Mouse (Mus musculus) CH12.LX (cell line): Measurements from ENCODE around the gene Slc39a7. TPM values are rescaled to one million over a fixed set of nuclear protein-coding genes. Genes with fewer than 3 reads are reported as not detected.

Experiments used
- DNase-seq: peaks from one replicate; pipeline ENCODE4 v3.0.0-alpha.2; 2013; ENCODE audit errors: extremely low read depth
- H3K27ac ChIP-seq: 2 replicates; pipeline ENCODE4 v1.5.1; 2012; ENCODE audit warnings: low read depth, mild to moderate bottlenecking, control low read depth, moderate library complexity; ENCODE audit not compliant: insufficient read depth
- H3K27me3 ChIP-seq: replicated peaks from 2 replicates; pipeline ENCODE3; 2012; ENCODE audit warnings: inconsistent platforms
- H3K36me3 ChIP-seq, 2 experiments: replicated peaks in 1 of 2; 2 replicates each; pipeline versions ENCODE3 to v1.6.1; 2012; ENCODE audit warnings: inconsistent platforms in 1 of 2, low read length in 1 of 2, mild to moderate bottlenecking in 1 of 2, mixed read lengths in 1 of 2, moderate library complexity in 1 of 2; ENCODE audit not compliant: control insufficient read depth in 1 of 2, insufficient read depth in 1 of 2
- H3K4me1 ChIP-seq, 2 experiments: 2 replicates each; pipeline ENCODE4 v1.6.1; 2012; ENCODE audit warnings: inconsistent platforms in 1 of 2, moderate library complexity in 1 of 2; ENCODE audit not compliant: insufficient read depth in 2 of 2, control insufficient read depth in 1 of 2
- H3K4me2 ChIP-seq: 2 replicates; pipeline ENCODE4 v1.6.1; 2012; ENCODE audit warnings: low read depth, mild to moderate bottlenecking, control low read depth; ENCODE audit not compliant: poor library complexity, insufficient read depth, severe bottlenecking
- H3K4me3 ChIP-seq, 3 experiments: fragments of 150-350 bp in 1 of 3; sonication (generic) in 1 of 3; replicated peaks in 1 of 3; 2 replicates each; pipeline versions ENCODE3 to v1.5.1; 2011 to 2012; ENCODE audit warnings: low read depth in 2 of 3, low read length in 2 of 3, mild to moderate bottlenecking in 2 of 3, moderate library complexity in 2 of 3, control low read depth in 1 of 3, improper control_type of control experiment in 1 of 3, inconsistent platforms in 1 of 3, mixed read lengths in 1 of 3; ENCODE audit not compliant: poor library complexity in 1 of 3
- H3K79me2 ChIP-seq: replicated peaks from 2 replicates; pipeline ENCODE4 v1.6.1; 2012; ENCODE audit warnings: mild to moderate bottlenecking, moderate library complexity; ENCODE audit not compliant: control insufficient read depth, poor library complexity, insufficient read depth, severe bottlenecking; ENCODE audit errors: extremely low read depth
- H3K9ac ChIP-seq: 2 replicates; pipeline ENCODE4 v1.6.1; 2012; ENCODE audit warnings: low read depth, mild to moderate bottlenecking, control low read depth, moderate library complexity; ENCODE audit not compliant: insufficient read depth
- H3K9me3 ChIP-seq: replicated peaks from 2 replicates; pipeline ENCODE3; 2012; ENCODE audit warnings: low read length, inconsistent platforms, mixed read lengths
- BHLHE40 ChIP-seq: IDR thresholded peaks from 2 replicates; pipeline ENCODE4 v1.6.1; 2011; ENCODE audit warnings: mild to moderate bottlenecking, low read depth, low read length, improper control_type of control experiment
- CHD1 ChIP-seq: IDR thresholded peaks from 2 replicates; pipeline ENCODE4 v1.6.1; 2012; ENCODE audit warnings: low read depth, low read length, improper control_type of control experiment, inconsistent platforms
- CHD2 ChIP-seq: IDR thresholded peaks from 2 replicates; pipeline ENCODE4 v1.6.1; 2011; ENCODE audit warnings: low read length, improper control_type of control experiment
- CTCF ChIP-seq, 2 experiments: IDR thresholded peaks in 1 of 2; conservative IDR thresholded peaks in 1 of 2; 2 replicates each; pipeline ENCODE4 v1.5.1; 2011 to 2012; ENCODE audit warnings: low read depth in 2 of 2, low read length in 2 of 2, improper control_type of control experiment in 1 of 2, inconsistent platforms in 1 of 2, mild to moderate bottlenecking in 1 of 2, moderate library complexity in 1 of 2
- E2F4 ChIP-seq: IDR thresholded peaks from 2 replicates; pipeline ENCODE4 v1.6.1; 2011; ENCODE audit warnings: low read depth, low read length, improper control_type of control experiment; ENCODE audit not compliant: insufficient replicate concordance
- ELF1 ChIP-seq: IDR thresholded peaks from 2 replicates; pipeline ENCODE4 v1.6.1; 2014; ENCODE audit warnings: low read depth, mild to moderate bottlenecking, inconsistent platforms, low read length, improper control_type of control experiment
- EP300 ChIP-seq: IDR thresholded peaks from 2 replicates; pipeline ENCODE4 v1.6.1; 2011; ENCODE audit warnings: low read length, improper control_type of control experiment
- ETS1 ChIP-seq: conservative IDR thresholded peaks from 2 replicates; pipeline ENCODE4 v1.6.1; 2012; ENCODE audit warnings: low read depth, mild to moderate bottlenecking, inconsistent platforms, low read length, improper control_type of control experiment, moderate library complexity
- GABPA ChIP-seq: IDR thresholded peaks from 2 replicates; pipeline ENCODE4 v1.6.1; 2012; ENCODE audit warnings: low read depth, low read length, improper control_type of control experiment, inconsistent platforms; ENCODE audit not compliant: insufficient replicate concordance
- HCFC1 ChIP-seq: IDR thresholded peaks from 2 replicates; pipeline ENCODE4 v1.6.1; 2012; ENCODE audit warnings: low read depth, mild to moderate bottlenecking, inconsistent platforms, low read length, improper control_type of control experiment
- IRF4 ChIP-seq: IDR thresholded peaks from 2 replicates; pipeline ENCODE4 v1.6.1; 2014; ENCODE audit warnings: low read depth, mild to moderate bottlenecking, inconsistent platforms, low read length, improper control_type of control experiment
- JUN ChIP-seq: IDR thresholded peaks from 2 replicates; pipeline ENCODE4 v1.6.1; 2011; ENCODE audit warnings: low read depth, mild to moderate bottlenecking, low read length, improper control_type of control experiment, moderate library complexity; ENCODE audit not compliant: insufficient read depth
- JUND ChIP-seq: conservative IDR thresholded peaks from 2 replicates; pipeline ENCODE4 v1.6.1; 2011; ENCODE audit warnings: low read depth, low read length, improper control_type of control experiment
- KAT2A ChIP-seq: IDR thresholded peaks from 2 replicates; pipeline ENCODE4 v1.6.1; 2012; ENCODE audit warnings: low read length, improper control_type of control experiment, inconsistent platforms; ENCODE audit not compliant: insufficient replicate concordance
- MAFK ChIP-seq: IDR thresholded peaks from 2 replicates; pipeline ENCODE4 v1.6.1; 2011; ENCODE audit warnings: low read length, improper control_type of control experiment; ENCODE audit not compliant: insufficient replicate concordance
- MAX ChIP-seq: IDR thresholded peaks from 2 replicates; pipeline ENCODE4 v1.6.1; 2011; ENCODE audit warnings: low read length, improper control_type of control experiment
- MAZ ChIP-seq: IDR thresholded peaks from 2 replicates; pipeline ENCODE4 v1.6.1; 2012; ENCODE audit warnings: low read depth, mild to moderate bottlenecking, inconsistent platforms, low read length, improper control_type of control experiment, moderate library complexity
- MEF2A ChIP-seq: IDR thresholded peaks from 2 replicates; pipeline ENCODE4 v1.6.1; 2014; ENCODE audit warnings: low read depth, mild to moderate bottlenecking, inconsistent platforms, low read length, improper control_type of control experiment, borderline replicate concordance
- MXI1 ChIP-seq: IDR thresholded peaks from 2 replicates; pipeline ENCODE4 v1.6.1; 2011; ENCODE audit warnings: mild to moderate bottlenecking, low read depth, low read length, improper control_type of control experiment
- MYC ChIP-seq: IDR thresholded peaks from 2 replicates; pipeline ENCODE4 v1.6.1; 2011; ENCODE audit warnings: low read depth, mild to moderate bottlenecking, improper control_type of control experiment, low read length
- NELFE ChIP-seq: IDR thresholded peaks from 2 replicates; pipeline ENCODE4 v1.6.1; 2011; ENCODE audit warnings: low read depth, low read length, improper control_type of control experiment
- NRF1 ChIP-seq: IDR thresholded peaks from 2 replicates; pipeline ENCODE4 v1.6.1; 2014; ENCODE audit warnings: low read depth, mild to moderate bottlenecking, inconsistent platforms, low read length, improper control_type of control experiment, moderate library complexity
- PAX5 ChIP-seq: IDR thresholded peaks from 2 replicates; pipeline ENCODE4 v1.6.1; 2012; ENCODE audit warnings: low read length, inconsistent platforms, mixed read lengths
- POLR2A ChIP-seq: IDR thresholded peaks from 2 replicates; pipeline ENCODE4 v1.6.1; 2011; ENCODE audit warnings: low read depth, mild to moderate bottlenecking, improper control_type of control experiment, low read length
- POLR2AphosphoS2 ChIP-seq: IDR thresholded peaks from 2 replicates; pipeline ENCODE4 v1.6.1; 2011; ENCODE audit warnings: low read depth, low read length, improper control_type of control experiment
- RAD21 ChIP-seq: IDR thresholded peaks from 2 replicates; pipeline ENCODE4 v1.6.1; 2011; ENCODE audit warnings: low read depth, mild to moderate bottlenecking, low read length, improper control_type of control experiment, moderate library complexity
- RCOR1 ChIP-seq: conservative IDR thresholded peaks from 2 replicates; pipeline ENCODE4 v1.6.1; 2012; ENCODE audit warnings: low read depth, mild to moderate bottlenecking, inconsistent platforms, low read length, improper control_type of control experiment
- SIN3A ChIP-seq: IDR thresholded peaks from 2 replicates; pipeline ENCODE4 v1.6.1; 2012; ENCODE audit warnings: low read length, improper control_type of control experiment, inconsistent platforms
- SMC3 ChIP-seq: IDR thresholded peaks from 2 replicates; pipeline ENCODE4 v1.6.1; 2011; ENCODE audit warnings: low read depth, low read length, improper control_type of control experiment
- TBP ChIP-seq: conservative IDR thresholded peaks from 2 replicates; pipeline ENCODE4 v1.6.1; 2011; ENCODE audit warnings: low read depth, low read length, improper control_type of control experiment
- TCF12 ChIP-seq: IDR thresholded peaks from 2 replicates; pipeline ENCODE4 v1.6.1; 2014; ENCODE audit warnings: low read depth, mild to moderate bottlenecking, inconsistent platforms, low read length, improper control_type of control experiment
- UBTF ChIP-seq: IDR thresholded peaks from 2 replicates; pipeline ENCODE4 v1.6.1; 2012; ENCODE audit warnings: low read depth, mild to moderate bottlenecking, inconsistent platforms, low read length, improper control_type of control experiment, moderate library complexity
- USF1 ChIP-seq: IDR thresholded peaks from 2 replicates; pipeline ENCODE4 v1.6.1; 2014; ENCODE audit warnings: low read depth, mild to moderate bottlenecking, inconsistent platforms, low read length, improper control_type of control experiment
- USF2 ChIP-seq: conservative IDR thresholded peaks from 2 replicates; pipeline ENCODE4 v1.6.1; 2011; ENCODE audit warnings: low read depth, low read length, improper control_type of control experiment
- ZC3H11A ChIP-seq: IDR thresholded peaks from 2 replicates; pipeline ENCODE4 v1.6.1; 2012; ENCODE audit warnings: low read depth, mild to moderate bottlenecking, inconsistent platforms, low read length, improper control_type of control experiment
- ZKSCAN1 ChIP-seq: IDR thresholded peaks from 2 replicates; pipeline ENCODE4 v1.6.1; 2012; ENCODE audit warnings: low read depth, inconsistent platforms, low read length, improper control_type of control experiment, borderline replicate concordance
- ZMIZ1 ChIP-seq: IDR thresholded peaks from 2 replicates; pipeline ENCODE4 v1.6.1; 2012; ENCODE audit warnings: low read depth, mild to moderate bottlenecking, inconsistent platforms, low read length, improper control_type of control experiment
- ZNF384 ChIP-seq: IDR thresholded peaks from 2 replicates; pipeline ENCODE4 v1.6.1; 2012; ENCODE audit warnings: low read depth, low read length, improper control_type of control experiment, inconsistent platforms
- dilution Hi-C: fragments of 300-500 bp; cut with MboI; formaldehyde crosslinking; loops from 2 replicates; pipeline ENCODE4 v1.14.3; 2020; ENCODE audit warnings: low sequenced_read_pairs; ENCODE audit not compliant: extremely low pct_unique_long_range_greater_than_20kb, extremely low pct_ligation_motif_present
- in situ Hi-C: fragments of 300-500 bp; cut with MboI; formaldehyde crosslinking; loops from 3 replicates; pipeline ENCODE4 v1.14.3; 2019; ENCODE audit warnings: low sequenced_read_pairs, low pct_ligation_motif_present, low pct_unique_long_range_greater_than_20kb, mixed read lengths
- polyA plus RNA-seq: library from polyadenylated mRNA; unstranded; fragments of >175 nt; gene quantifications from 2 replicates; pipeline ENCODE4 v1.2.1, GENCODE M21; 2012; ENCODE audit warnings: low read depth; ENCODE audit not compliant: insufficient read length
- total RNA-seq, 2 experiments: library from RNA; depleted of rRNA; stranded (reverse); fragments of 300-350 nt in 1 of 2; fragments of >200 nt in 1 of 2; gene quantifications; 2 replicates each; pipeline ENCODE4 v1.2.3; 2012 to 2014

Gene Slc39a7
- total and polyA plus RNA-seq, 3 experiments, result 96.8 to 116 (median 105) TPM

DNA sequence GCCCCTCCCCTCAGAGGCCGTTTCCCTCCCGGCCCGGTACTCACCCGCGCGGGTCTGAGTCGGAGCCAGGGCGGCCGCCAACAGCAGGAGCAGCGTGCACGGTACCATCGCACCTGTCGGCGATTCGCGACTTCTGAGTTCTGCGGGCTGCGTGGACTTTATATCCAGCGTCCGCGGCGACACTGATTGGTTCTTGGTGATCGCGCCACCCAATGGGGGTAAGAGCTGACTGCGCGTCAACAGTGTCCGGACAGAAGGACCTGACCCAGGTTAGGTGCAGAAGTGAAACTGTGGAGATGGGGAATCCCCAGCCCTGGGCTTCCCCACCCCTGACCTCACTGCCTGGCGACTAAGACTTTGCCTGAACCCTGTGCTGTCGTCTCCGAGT, 31.3 kb downstream of the Slc39a7 start, which contains the start of gene H2-K1:
TSS of gene H2-K1 (minus strand) at position 198 of the 388 bp plus-strand sequence.
- H3K4me2 ChIP-seq, result peak within 1 kb of the TSS; percentile 74; the same call in 1 of the 2 replicates
- peaks cover 31 to 33% of the 10 kb centered on the region in 2 experiments for H3K36me3 ChIP-seq
- H3K79me2 ChIP-seq, result peaks cover 23% of the 10 kb centered on the region
- dilution Hi-C loops, result no loop called here
- H3K4me1 ChIP-seq, result peaks cover 16 to 31% of the 10 kb centered on the region in 2 experiments
- H3K27ac ChIP-seq, result peak within 1 kb of the TSS; percentile 69
- TF ChIP-seq GABPA, result no peak
- TF ChIP-seq ZKSCAN1, result no peak
- TF ChIP-seq JUND, result no peak
- TF ChIP-seq E2F4, result no peak
- TF ChIP-seq TBP, result peak; percentile 91; the same call in 1 of the 2 replicates
- no peak for TF ChIP-seq ELF1
- TF ChIP-seq MXI1, result 0 out of 2 replicates have a peak, but pooled peaks have one; percentile 21
- no peak for TF ChIP-seq CHD1
- TF ChIP-seq SIN3A, result no peak; the same call in none of the 2 replicates
- TF ChIP-seq MYC, result peak; percentile 21; the same call in 1 of the 2 replicates
- TF ChIP-seq RCOR1, result no peak
- peak; percentile 93 for TF ChIP-seq NELFE
- no peak for TF ChIP-seq UBTF
- TF ChIP-seq PAX5, result no peak
- TF ChIP-seq MAX, result no peak
- no peak for TF ChIP-seq MEF2A
- no peak for TF ChIP-seq NRF1
- TF ChIP-seq ZC3H11A, result no peak
- peak; percentile 59 for TF ChIP-seq TCF12
- TF ChIP-seq POLR2A, result peak; percentile 92
- TF ChIP-seq RAD21, result no peak
- TF ChIP-seq ZMIZ1, result peak; percentile 93
- TF ChIP-seq ETS1, result peak; percentile 65
- TF ChIP-seq KAT2A, result no peak
- no peak for TF ChIP-seq CTCF (conservative IDR thresholded peaks at IDR 0.05 in 1 of 2, IDR thresholded peaks at IDR 0.05 in 1 of 2; ENCODE audit: low read depth in 2 of 2, low read length in 2 of 2)
- TF ChIP-seq MAFK, result no peak
- TF ChIP-seq POLR2AphosphoS2, result no peak; the same call in 1 of the 2 replicates
- no peak for TF ChIP-seq HCFC1
- peak; percentile 88 for TF ChIP-seq IRF4
- TF ChIP-seq USF1, result no peak
- TF ChIP-seq CHD2, result peak; percentile 96
- TF ChIP-seq USF2, result no peak
- TF ChIP-seq BHLHE40, result no peak
- no peak for TF ChIP-seq JUN
- no peak for TF ChIP-seq SMC3
- TF ChIP-seq EP300, result 0 out of 2 replicates have a peak, but pooled peaks have one; percentile 28
- no peak for TF ChIP-seq ZNF384
- TF ChIP-seq MAZ, result no peak
- TF ChIP-seq, all 38 proteins: peak for 11
- Histone ChIP-seq H3K9ac (peak within 1 kb of the TSS; percentile 100), H3K9me3 (no peaks in the 10 kb centered on the region), H3K4me3 (peak within 1 kb of the TSS; percentile 66 to 99 (median 71)), H3K27me3 (no peaks in the 10 kb centered on the region)
- in situ Hi-C loops, result loop anchor here (5.0 kb wide), 1 partner anchor 1262 kb away; the partner anchor contains the start of gene H2-D1
- DNase-seq, result peak; percentile 97
